9 mouse cellular contexts compared by ENCODE assay signal in the genomic region with DNA sequence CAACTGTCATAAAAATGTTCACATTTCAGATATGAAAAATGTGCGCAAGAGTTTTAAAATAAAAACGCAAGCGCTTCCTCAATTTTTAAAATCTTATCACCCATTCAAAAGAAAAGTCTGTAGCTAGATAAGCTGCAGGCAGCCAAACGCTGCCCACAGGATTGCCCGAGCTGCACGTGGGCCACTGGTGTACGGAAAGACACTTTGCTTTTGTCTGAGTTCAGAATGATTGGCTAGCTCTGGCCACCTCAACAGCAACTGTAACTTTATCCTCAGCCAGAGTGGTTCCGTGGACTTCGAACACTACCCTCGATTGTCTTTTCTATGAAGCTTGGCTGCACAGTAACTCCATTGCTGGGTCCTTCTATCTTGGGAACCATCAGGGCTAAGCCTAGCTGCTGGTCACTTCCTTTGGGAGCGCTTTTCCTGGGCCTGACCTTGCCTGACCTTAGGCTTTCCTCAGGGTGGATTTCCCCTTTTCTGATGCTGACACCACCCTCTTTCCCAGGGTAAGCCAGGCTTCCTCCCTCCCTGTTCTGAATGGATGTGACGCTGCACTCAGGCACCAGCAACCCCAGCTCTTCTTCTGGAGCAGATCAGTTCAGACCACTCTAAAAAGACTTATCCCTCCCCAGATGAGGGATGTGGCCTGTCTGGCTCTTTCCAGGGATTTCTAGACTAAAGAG.
DNase-seq lines count a peak whose midpoint lies in the region; ATAC-seq lines count a peak whose summit lies in the region.
"Had no signal": no experiment of that assay in that cellular context is flagged by ENCODE, and none has a peak within 500 bp of the region (broad histone marks: within the 10 kb centered on the region; RNA-seq: fewer than 3 reads in every experiment).

No protein-coding gene starts in this region.

- no peak overlapping the region for H3K4me2 ChIP-seq in kidney, embryonic 14.5 days (replicated peaks; ENCODE audit: low read depth, low read length)
- no peak overlapping the region for H3K4me2 ChIP-seq in forebrain, embryonic 14.5 days (ENCODE audit: low read length)

- H3K9ac ChIP-seq in kidney, embryonic 14.5 days (ENCODE audit: low read depth, low read length): no peak overlapping the region
- H3K9ac ChIP-seq in forebrain, embryonic 14.5 days (ENCODE audit: low read length): no peak overlapping the region

- ATAC-seq in kidney, embryonic 14.5 days (ENCODE audit: low FRiP score, low TSS enrichment): no peak
- ATAC-seq in forebrain, embryonic 14.5 days: no peak

- no peaks in the 10 kb centered on the region for H3K27me3 ChIP-seq in kidney, embryonic 14.5 days (ENCODE audit: control insufficient read depth, insufficient read depth, low read length)
- no peaks in the 10 kb centered on the region for H3K27me3 ChIP-seq in megakaryocyte, embryonic 14.5 days (replicated peaks)
- H3K27me3 ChIP-seq in forebrain, embryonic 14.5 days (replicated peaks; ENCODE audit: control insufficient read depth, insufficient read depth, low read length): no peaks in the 10 kb centered on the region
- H3K27me3 ChIP-seq: CH12.LX had no signal

- 56% methylated on average over 12 of the region's 12 CpGs for WGBS in kidney, embryonic 14.5 days
- WGBS in forebrain, embryonic 14.5 days: 72% methylated on average over 12 of the region's 12 CpGs

- H3K4me3 ChIP-seq in kidney, embryonic 14.5 days (ENCODE audit: low read length): no peak overlapping the region
- peak overlapping the region; percentile 88 for H3K4me3 ChIP-seq in megakaryocyte, embryonic 14.5 days (replicated peaks)
- H3K4me3 ChIP-seq in forebrain, embryonic 14.5 days (ENCODE audit: low read depth, low read length): no peak overlapping the region

- H3K27ac ChIP-seq in kidney, embryonic 14.5 days (ENCODE audit: low read depth, low read length): no peak overlapping the region
- no peak overlapping the region for H3K27ac ChIP-seq in forebrain, embryonic 14.5 days (ENCODE audit: low read depth, low read length)

- H3K9me3 ChIP-seq in kidney, embryonic 14.5 days (ENCODE audit: control insufficient read depth, low read length): no peaks in the 10 kb centered on the region
- no peaks in the 10 kb centered on the region for H3K9me3 ChIP-seq in megakaryocyte, embryonic 14.5 days
- no peaks in the 10 kb centered on the region for H3K9me3 ChIP-seq in forebrain, embryonic 14.5 days (replicated peaks; ENCODE audit: control insufficient read depth, low read length)

- H3K4me1 ChIP-seq in kidney, embryonic 14.5 days (ENCODE audit: control insufficient read depth, insufficient read depth, low read length): peaks cover 16% of the 10 kb centered on the region
- H3K4me1 ChIP-seq in megakaryocyte, embryonic 14.5 days: peaks cover 100% of the 10 kb centered on the region
- peaks cover 7% of the 10 kb centered on the region; the same call in 1 of the 2 replicates for H3K4me1 ChIP-seq in forebrain, embryonic 14.5 days (ENCODE audit: control insufficient read depth, insufficient read depth, low read length)

- DNase-seq in kidney, adult 11 months: peak; percentile 25
- DNase-seq in heart, adult 11 months: peak; percentile 98
- DNase-seq in kidney, adult 9 months: peak; percentile 40
- no peak for DNase-seq in forebrain, embryonic 14.5 days (ENCODE audit: low spot score)
- no peak for DNase-seq in adrenal gland, adult 8-10 months
- no peak for DNase-seq in cerebellum, postnatal 36 days

- H3K36me3 ChIP-seq in kidney, embryonic 14.5 days (ENCODE audit: control insufficient read depth, insufficient read depth, low read length): no peaks in the 10 kb centered on the region
- peaks cover 34% of the 10 kb centered on the region for H3K36me3 ChIP-seq in megakaryocyte, embryonic 14.5 days (replicated peaks; ENCODE audit: low read length)
- no peaks in the 10 kb centered on the region for H3K36me3 ChIP-seq in forebrain, embryonic 14.5 days (ENCODE audit: control insufficient read depth, insufficient read depth, low read length)

Comparison
In these comparisons a context has a peak if more than half of its experiments do, and no peak if none do; other contexts are left out.
1. DNase-seq: peak in kidney, adult 11 months (single experiment), heart, adult 11 months (single experiment) and kidney, adult 9 months (single experiment); none in forebrain, embryonic 14.5 days (single experiment), adrenal gland, adult 8-10 months (single experiment) and cerebellum, postnatal 36 days (0 of 2).